In the genomic region with DNA sequence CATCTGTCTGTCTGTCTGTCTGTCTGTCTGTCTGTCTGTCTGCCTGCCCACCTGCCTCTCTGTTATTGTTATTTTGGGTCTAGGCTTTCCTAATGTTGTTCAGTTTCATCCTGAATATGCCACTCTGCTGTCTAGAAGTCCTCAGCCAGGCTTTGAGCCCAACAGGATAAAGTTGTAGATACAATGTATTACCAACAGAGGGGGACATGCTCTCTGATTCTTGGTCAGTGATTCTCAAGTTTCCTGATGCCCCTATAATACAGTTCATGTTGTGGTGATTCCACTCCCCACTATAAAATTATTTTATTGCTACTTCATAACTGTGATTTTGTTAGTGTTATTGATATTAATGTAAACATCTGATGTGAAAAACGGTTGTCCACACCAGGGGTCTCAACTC, we compare ENCODE assay signal across 21 mouse cellular contexts. TPM values are rescaled to one million over a fixed set of nuclear protein-coding genes. Genes with fewer than 3 reads are reported as not detected.
DNase-seq lines count a peak whose midpoint lies in the region; ATAC-seq and TF ChIP-seq lines count a peak whose summit lies in the region.
"Had no signal": no experiment of that assay in that cellular context is flagged by ENCODE, and none has a peak within 500 bp of the region (broad histone marks: within the 10 kb centered on the region; RNA-seq: fewer than 3 reads in every experiment).

No protein-coding gene starts in this region.

- peak; percentile 30 for TF ChIP-seq CTCF in heart, adult 2 months (IDR thresholded peaks at IDR 0.05)
- no peak for TF ChIP-seq CTCF in lung, embryonic 14.5 days (IDR thresholded peaks at IDR 0.05; ENCODE audit: low read depth)
- peak; percentile 27 for TF ChIP-seq CTCF in Patski (IDR thresholded peaks at IDR 0.05)
- peak; percentile 64 for TF ChIP-seq CTCF in stomach, postnatal 0 days (IDR thresholded peaks at IDR 0.05; ENCODE audit: low read depth)

- intact Hi-C loops in heart, adult 2 months (cut with DNase I) = no loop called here

- no peaks in the 10 kb centered on the region for H3K36me3 ChIP-seq in heart, adult 2 months (ENCODE audit: control insufficient read depth, insufficient read depth, low read length)
- no peaks in the 10 kb centered on the region for H3K36me3 ChIP-seq in heart, embryonic 10.5 days
- H3K36me3 ChIP-seq in lung, embryonic 14.5 days (ENCODE audit: insufficient read depth) = no peaks in the 10 kb centered on the region
- H3K36me3 ChIP-seq in stomach, postnatal 0 days (ENCODE audit: control insufficient read depth, insufficient read depth, low read length) = no peaks in the 10 kb centered on the region
- no peaks in the 10 kb centered on the region for H3K36me3 ChIP-seq in midbrain, embryonic 13.5 days
- H3K36me3 ChIP-seq: hindbrain, embryonic 12.5 days; limb, embryonic 15.5 days; midbrain, embryonic 12.5 days; neural tube, embryonic 12.5 days; stomach, embryonic 15.5 days had no signal

- no peak overlapping the region for H3K27ac ChIP-seq in heart, adult 2 months
- H3K27ac ChIP-seq in heart, embryonic 10.5 days = no peak overlapping the region
- H3K27ac ChIP-seq in lung, embryonic 14.5 days (ENCODE audit: low read depth) = no peak overlapping the region
- H3K27ac ChIP-seq in stomach, postnatal 0 days (replicated peaks) = no peak overlapping the region
- H3K27ac ChIP-seq in midbrain, embryonic 13.5 days = no peak overlapping the region
- H3K27ac ChIP-seq: hindbrain, embryonic 12.5 days; limb, embryonic 15.5 days; midbrain, embryonic 12.5 days; neural tube, embryonic 12.5 days; stomach, embryonic 15.5 days had no signal

- no peaks in the 10 kb centered on the region for H3K79me2 ChIP-seq in heart, adult 2 months (replicated peaks; ENCODE audit: control insufficient read depth, insufficient read depth, low read length)

- H3K4me2 ChIP-seq in lung, embryonic 14.5 days = no peak overlapping the region
- no peak overlapping the region for H3K4me2 ChIP-seq in stomach, postnatal 0 days (replicated peaks; ENCODE audit: low read depth)
- no peak overlapping the region for H3K4me2 ChIP-seq in midbrain, embryonic 13.5 days (replicated peaks)
- H3K4me2 ChIP-seq: hindbrain, embryonic 12.5 days; limb, embryonic 15.5 days; midbrain, embryonic 12.5 days; neural tube, embryonic 12.5 days; stomach, embryonic 15.5 days had no signal

- POLR2A ChIA-PET in Patski (lab: Charles Lee) = no interaction called here

- H3K4me3 ChIP-seq in heart, adult 2 months = no peak overlapping the region
- no peak overlapping the region for H3K4me3 ChIP-seq in heart, embryonic 10.5 days
- H3K4me3 ChIP-seq in lung, embryonic 14.5 days (ENCODE audit: low read depth, low read length) = no peak overlapping the region
- H3K4me3 ChIP-seq in stomach, postnatal 0 days (ENCODE audit: low read depth, low read length) = no peak overlapping the region
- no peak overlapping the region for H3K4me3 ChIP-seq in midbrain, embryonic 13.5 days (replicated peaks)
- H3K4me3 ChIP-seq: erythroblast, embryonic 14.5 days; hindbrain, embryonic 12.5 days; limb, embryonic 15.5 days; midbrain, embryonic 12.5 days; neural tube, embryonic 12.5 days; stomach, embryonic 15.5 days had no signal

- no peak for DNase-seq in heart, adult 2 months
- no peak for DNase-seq in heart, embryonic 10.5 days (ENCODE audit: low spot score)
- peak; percentile 8 for DNase-seq in lung, embryonic 14.5 days
- no peak for DNase-seq in lung, adult 18-20 months
- DNase-seq in Patski (ENCODE audit: low read depth, low spot score) = no peak
- DNase-seq in stomach, postnatal 0 days (ENCODE audit: low spot score) = no peak
- DNase-seq in thymus, postnatal 10 days (ENCODE audit: low spot score in 2 of 2) = no peak
- DNase-seq: gastrocnemius, postnatal 36 days; kidney, adult 11 months; kidney, postnatal 4 days; thymus, postnatal 25 days had no signal

- H3K27me3 ChIP-seq in heart, adult 2 months (ENCODE audit: control insufficient read depth, insufficient read depth, low read length) = no peaks in the 10 kb centered on the region
- H3K27me3 ChIP-seq in heart, embryonic 10.5 days (ENCODE audit: insufficient read depth, poor library complexity, severe bottlenecking) = no peaks in the 10 kb centered on the region
- no peaks in the 10 kb centered on the region for H3K27me3 ChIP-seq in lung, embryonic 14.5 days (ENCODE audit: insufficient read depth, low read length)
- peaks cover 38% of the 10 kb centered on the region for H3K27me3 ChIP-seq in Patski
- no peaks in the 10 kb centered on the region for H3K27me3 ChIP-seq in stomach, postnatal 0 days (ENCODE audit: control insufficient read depth, insufficient read depth, low read length)
- no peaks in the 10 kb centered on the region for H3K27me3 ChIP-seq in midbrain, embryonic 13.5 days
- H3K27me3 ChIP-seq: hindbrain, embryonic 12.5 days; limb, embryonic 15.5 days; midbrain, embryonic 12.5 days; neural tube, embryonic 12.5 days; stomach, embryonic 15.5 days had no signal

- CTCF ChIA-PET in Patski (lab: Charles Lee) = no interaction called here

- no peaks in the 10 kb centered on the region for H3K4me1 ChIP-seq in heart, adult 2 months (ENCODE audit: control insufficient read depth, insufficient read depth, low read length)
- no peaks in the 10 kb centered on the region for H3K4me1 ChIP-seq in heart, embryonic 10.5 days
- no peaks in the 10 kb centered on the region for H3K4me1 ChIP-seq in lung, embryonic 14.5 days (ENCODE audit: insufficient read depth)
- no peaks in the 10 kb centered on the region for H3K4me1 ChIP-seq in stomach, postnatal 0 days (replicated peaks; ENCODE audit: control insufficient read depth, insufficient read depth)
- H3K4me1 ChIP-seq in midbrain, embryonic 13.5 days (replicated peaks) = no peaks in the 10 kb centered on the region
- H3K4me1 ChIP-seq: hindbrain, embryonic 12.5 days; limb, embryonic 15.5 days; midbrain, embryonic 12.5 days; neural tube, embryonic 12.5 days; stomach, embryonic 15.5 days had no signal

- in situ Hi-C loops in Patski (cut with MboI; ENCODE audit: low pct_unique_long_range_greater_than_20kb) = no loop called here

- no peak for TF ChIP-seq EP300 in heart, adult 2 months (IDR thresholded peaks at IDR 0.05; ENCODE audit: insufficient read depth, low read depth, low read length)
- TF ChIP-seq EP300 in stomach, postnatal 0 days (optimal IDR thresholded peaks at IDR 0.05) = no peak

- H3K9me3 ChIP-seq in heart, embryonic 10.5 days = no peaks in the 10 kb centered on the region
- no peaks in the 10 kb centered on the region for H3K9me3 ChIP-seq in lung, embryonic 14.5 days (ENCODE audit: low read depth, low read length)
- H3K9me3 ChIP-seq in stomach, postnatal 0 days (ENCODE audit: control insufficient read depth, low read length) = no peaks in the 10 kb centered on the region
- 0 out of 2 replicates have a peak, but pooled peaks cover 2% of the 10 kb centered on the region for H3K9me3 ChIP-seq in midbrain, embryonic 13.5 days
- H3K9me3 ChIP-seq: hindbrain, embryonic 12.5 days; midbrain, embryonic 12.5 days; stomach, embryonic 15.5 days had no signal

- no peak overlapping the region for H3K9ac ChIP-seq in heart, adult 2 months (ENCODE audit: low read depth, low read length)
- H3K9ac ChIP-seq in lung, embryonic 14.5 days = no peak overlapping the region
- no peak overlapping the region for H3K9ac ChIP-seq in stomach, postnatal 0 days (ENCODE audit: low read length)
- no peak overlapping the region for H3K9ac ChIP-seq in midbrain, embryonic 13.5 days (replicated peaks)
- H3K9ac ChIP-seq: hindbrain, embryonic 12.5 days; limb, embryonic 15.5 days; midbrain, embryonic 12.5 days; neural tube, embryonic 12.5 days; stomach, embryonic 15.5 days had no signal

- ATAC-seq in lung, embryonic 14.5 days (ENCODE audit: insufficient read depth) = no peak
- ATAC-seq in Patski = no peak
- no peak for ATAC-seq in stomach, postnatal 0 days (ENCODE audit: low FRiP score, low TSS enrichment)
- ATAC-seq in midbrain, embryonic 13.5 days = no peak

- WGBS in heart, adult 2 months = 26% methylated on average over 1 of the region's 1 CpGs
- WGBS in heart, embryonic 10.5 days = 18% methylated on average over 1 of the region's 1 CpGs
- WGBS in lung, embryonic 14.5 days = 18% methylated on average over 1 of the region's 1 CpGs
- WGBS in stomach, postnatal 0 days = 23% methylated on average over 1 of the region's 1 CpGs
- 21% methylated on average over 1 of the region's 1 CpGs for WGBS in midbrain, embryonic 13.5 days

- TF ChIP-seq POLR2A in heart, adult 2 months (IDR thresholded peaks at IDR 0.05; ENCODE audit: insufficient read depth, low read depth, low read length) = no peak

RNA-seq across cellular contexts. Expression of gene Olfr96, which starts 1.9 kb away (rescaled TPM):
- total RNA-seq in heart, adult 2 months (2021) = not detected
- polyA plus RNA-seq in heart, adult 2 months (2012; rRNA removed) = not detected in 2 replicates
- polyA plus RNA-seq in heart, embryonic 10.5 days (2016; fragmentation: Nextera tagmentation; extraction: Ambion mirVana) = not detected in 2 replicates
- not detected in 2 replicates for polyA plus RNA-seq in lung, embryonic 14.5 days (2014; fragmentation: Nextera tagmentation; extraction: Ambion mirVana)
- polyA plus RNA-seq in Patski (2021) = not detected
- not detected in 2 replicates for polyA plus RNA-seq in stomach, postnatal 0 days (2015; fragmentation: Nextera tagmentation; extraction: Ambion mirVana)
- polyA plus RNA-seq in midbrain, embryonic 13.5 days (2015; fragmentation: Nextera tagmentation; extraction: Ambion mirVana) = not detected in 2 replicates
- total RNA-seq: adrenal gland, postnatal 4 days; gastrocnemius, postnatal 36 days had no signal
- polyA plus RNA-seq: erythroblast, embryonic 14.5 days; heart, embryonic 14.5 days; hindbrain, embryonic 12.5 days; limb, embryonic 15.5 days; midbrain, embryonic 12.5 days; neural tube, embryonic 12.5 days; small intestine, adult 2 months; stomach, embryonic 15.5 days had no signal

RNA-seq across cellular contexts. Expression of gene Olfr95, which starts 9.0 kb away (rescaled TPM):
- not detected for total RNA-seq in heart, adult 2 months (2021)
- polyA plus RNA-seq in heart, adult 2 months (2012; rRNA removed) = not detected in 2 replicates
- polyA plus RNA-seq in heart, embryonic 10.5 days (2016; fragmentation: Nextera tagmentation; extraction: Ambion mirVana) = not detected in 2 replicates
- polyA plus RNA-seq in lung, embryonic 14.5 days (2014; fragmentation: Nextera tagmentation; extraction: Ambion mirVana) = not detected in 2 replicates
- polyA plus RNA-seq in Patski (2021) = not detected
- polyA plus RNA-seq in stomach, postnatal 0 days (2015; fragmentation: Nextera tagmentation; extraction: Ambion mirVana) = not detected in 2 replicates
- polyA plus RNA-seq in midbrain, embryonic 13.5 days (2015; fragmentation: Nextera tagmentation; extraction: Ambion mirVana) = not detected in 2 replicates
- total RNA-seq: adrenal gland, postnatal 4 days; gastrocnemius, postnatal 36 days had no signal
- polyA plus RNA-seq: erythroblast, embryonic 14.5 days; heart, embryonic 14.5 days; hindbrain, embryonic 12.5 days; limb, embryonic 15.5 days; midbrain, embryonic 12.5 days; neural tube, embryonic 12.5 days; small intestine, adult 2 months; stomach, embryonic 15.5 days had no signal

RNA-seq across cellular contexts. Expression of gene Olfr97, which starts 15.3 kb away (rescaled TPM):
- not detected for total RNA-seq in heart, adult 2 months (2021)
- polyA plus RNA-seq in heart, adult 2 months (2012; rRNA removed) = not detected in 2 replicates
- polyA plus RNA-seq in heart, embryonic 10.5 days (2016; fragmentation: Nextera tagmentation; extraction: Ambion mirVana) = not detected in 2 replicates
- not detected in 2 replicates for polyA plus RNA-seq in lung, embryonic 14.5 days (2014; fragmentation: Nextera tagmentation; extraction: Ambion mirVana)
- polyA plus RNA-seq in Patski (2021) = not detected
- polyA plus RNA-seq in stomach, postnatal 0 days (2015; fragmentation: Nextera tagmentation; extraction: Ambion mirVana) = not detected in 2 replicates
- polyA plus RNA-seq in midbrain, embryonic 13.5 days (2015; fragmentation: Nextera tagmentation; extraction: Ambion mirVana) = not detected in 2 replicates
- total RNA-seq: adrenal gland, postnatal 4 days; gastrocnemius, postnatal 36 days had no signal
- polyA plus RNA-seq: erythroblast, embryonic 14.5 days; heart, embryonic 14.5 days; hindbrain, embryonic 12.5 days; limb, embryonic 15.5 days; midbrain, embryonic 12.5 days; neural tube, embryonic 12.5 days; small intestine, adult 2 months; stomach, embryonic 15.5 days had no signal

RNA-seq across cellular contexts. Expression of gene Olfr94, which starts 21.1 kb away (rescaled TPM):
- not detected for total RNA-seq in heart, adult 2 months (2021)
- not detected in 2 replicates for polyA plus RNA-seq in heart, adult 2 months (2012; rRNA removed)
- polyA plus RNA-seq in heart, embryonic 10.5 days (2016; fragmentation: Nextera tagmentation; extraction: Ambion mirVana) = not detected in 2 replicates
- polyA plus RNA-seq in lung, embryonic 14.5 days (2014; fragmentation: Nextera tagmentation; extraction: Ambion mirVana) = not detected in 2 replicates
- not detected for polyA plus RNA-seq in Patski (2021)
- polyA plus RNA-seq in stomach, postnatal 0 days (2015; fragmentation: Nextera tagmentation; extraction: Ambion mirVana) = 0.16 and 0.19 TPM in 2 replicates
- not detected in 2 replicates for polyA plus RNA-seq in midbrain, embryonic 13.5 days (2015; fragmentation: Nextera tagmentation; extraction: Ambion mirVana)
- total RNA-seq: adrenal gland, postnatal 4 days; gastrocnemius, postnatal 36 days had no signal
- polyA plus RNA-seq: erythroblast, embryonic 14.5 days; heart, embryonic 14.5 days; hindbrain, embryonic 12.5 days; midbrain, embryonic 12.5 days; neural tube, embryonic 12.5 days; small intestine, adult 2 months; stomach, embryonic 15.5 days had no signal

RNA-seq across cellular contexts. Expression of gene Ubd, which starts 28.2 kb away (rescaled TPM):
- total RNA-seq in heart, adult 2 months (2021) = not detected
- polyA plus RNA-seq in heart, adult 2 months (2012; rRNA removed) = 0.12 TPM in 1 of 2 replicates, not detected in the other
- not detected in 2 replicates for polyA plus RNA-seq in heart, embryonic 10.5 days (2016; fragmentation: Nextera tagmentation; extraction: Ambion mirVana)
- not detected in 2 replicates for polyA plus RNA-seq in lung, embryonic 14.5 days (2014; fragmentation: Nextera tagmentation; extraction: Ambion mirVana)
- 0.06 TPM for polyA plus RNA-seq in Patski (2021)
- 0.15 and 0.27 TPM in 2 replicates for polyA plus RNA-seq in stomach, postnatal 0 days (2015; fragmentation: Nextera tagmentation; extraction: Ambion mirVana)
- polyA plus RNA-seq in midbrain, embryonic 13.5 days (2015; fragmentation: Nextera tagmentation; extraction: Ambion mirVana) = not detected in 2 replicates
- total RNA-seq: adrenal gland, postnatal 4 days had no signal
- polyA plus RNA-seq: erythroblast, embryonic 14.5 days; heart, embryonic 14.5 days; hindbrain, embryonic 12.5 days; limb, embryonic 15.5 days; midbrain, embryonic 12.5 days; neural tube, embryonic 12.5 days; stomach, embryonic 15.5 days had no signal
